Mouse (Mus musculus): Measurements from ENCODE around the gene Invs.
A peak's percentile ranks its signal among the peaks of the same experiment; 100 is the strongest.

Invs gene

DNA sequence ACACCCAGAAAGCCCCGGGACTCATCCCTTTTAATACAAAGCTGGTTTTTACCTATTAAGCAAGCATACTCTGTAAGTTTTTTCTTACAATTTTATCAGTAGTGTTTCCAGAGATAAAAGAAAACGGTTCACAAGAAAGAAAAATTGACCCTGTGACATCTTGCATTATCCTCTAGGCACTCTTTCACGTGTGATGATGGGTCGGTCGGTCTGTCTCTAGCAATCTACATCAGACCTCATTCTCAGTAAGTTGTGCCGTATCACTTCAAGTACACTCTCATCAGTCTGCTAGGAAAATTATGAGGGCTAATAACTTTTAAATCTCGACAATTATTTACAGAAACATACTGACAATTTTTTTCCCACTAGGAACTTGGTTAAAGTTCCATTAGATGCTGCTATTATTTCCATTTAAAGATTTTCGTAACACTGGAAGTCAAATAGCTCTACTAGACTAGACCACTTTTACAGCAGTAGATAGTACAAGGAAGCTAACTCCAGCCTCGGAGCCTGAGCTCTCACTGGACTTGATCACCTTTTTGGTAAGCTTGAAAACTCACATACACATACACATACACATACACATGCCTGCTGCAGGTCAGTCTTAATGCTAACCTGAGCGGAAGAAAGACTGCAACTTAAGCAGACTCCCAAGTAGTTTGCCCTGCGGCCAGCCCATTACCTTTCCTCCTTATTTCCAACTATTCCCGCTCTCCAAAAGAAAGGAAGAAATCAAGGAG is 192.7 kb downstream of the Invs start:
- DNase-seq: no peak

DNA sequence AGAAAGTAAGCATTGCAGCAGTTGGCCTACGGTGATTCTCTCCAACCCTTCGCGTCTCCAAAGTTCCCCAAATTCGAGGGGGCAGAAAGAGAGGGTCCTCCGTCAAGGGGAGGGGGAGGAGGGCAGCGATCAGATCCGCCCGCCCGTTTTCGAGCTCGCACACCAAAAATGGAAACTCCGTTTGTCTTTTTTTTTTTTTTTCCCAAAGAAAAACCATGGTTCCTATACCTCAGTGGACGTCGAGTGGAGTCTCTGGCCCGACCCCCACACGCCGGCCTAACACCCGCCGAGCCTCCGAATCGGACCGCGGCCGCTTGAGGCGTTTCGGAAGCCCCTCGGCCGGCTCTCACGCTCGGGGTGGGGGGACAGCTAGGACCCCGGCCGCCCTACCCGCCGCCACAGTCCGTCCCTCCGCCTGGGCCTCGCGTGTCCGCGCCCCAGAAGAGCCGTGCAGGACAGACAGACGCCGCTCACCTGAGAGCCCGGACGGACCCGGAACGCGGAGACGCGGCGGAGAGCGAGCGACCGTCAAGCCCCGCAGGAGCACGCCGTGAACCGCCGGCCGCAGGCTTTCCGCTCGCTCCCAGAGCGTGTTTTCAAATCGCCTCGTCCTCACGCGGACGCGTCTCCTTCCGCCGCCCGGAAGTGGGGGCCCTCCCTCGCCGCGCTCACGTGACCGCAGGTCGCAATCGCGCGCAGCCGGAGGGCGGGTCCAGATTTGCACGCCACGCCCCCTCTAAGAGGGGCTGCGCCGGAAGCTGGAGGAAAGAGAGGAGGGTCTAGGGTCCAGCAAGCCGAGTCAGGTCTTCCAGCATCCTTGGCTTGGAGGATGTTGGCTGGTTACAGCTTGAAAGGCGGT is 193.5 kb downstream of the Invs start, which contains the start of gene Tex10:
TSS of gene Tex10 (minus strand) at position 668 of the 859 bp plus-strand sequence.
- DNase-seq: peak; percentile 97

DNA sequence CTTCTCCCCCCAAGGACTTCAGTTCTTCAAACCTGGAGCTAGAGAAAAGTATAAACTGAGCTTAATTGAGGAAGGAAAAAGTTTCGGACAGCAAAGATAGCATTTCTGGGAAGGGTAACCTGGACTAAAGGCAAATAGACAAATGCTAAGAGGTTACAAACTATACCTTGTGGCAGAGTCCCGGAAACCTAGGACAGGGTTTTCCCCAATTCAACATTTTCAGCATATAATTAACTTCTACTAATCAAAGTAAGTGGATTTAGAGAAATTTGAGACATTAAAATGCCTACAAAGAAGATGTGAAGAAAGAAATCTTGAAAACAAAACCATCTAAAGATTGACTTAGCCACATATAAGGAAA is 194.1 kb downstream of the Invs start:
- DNase-seq: no peak

DNA sequence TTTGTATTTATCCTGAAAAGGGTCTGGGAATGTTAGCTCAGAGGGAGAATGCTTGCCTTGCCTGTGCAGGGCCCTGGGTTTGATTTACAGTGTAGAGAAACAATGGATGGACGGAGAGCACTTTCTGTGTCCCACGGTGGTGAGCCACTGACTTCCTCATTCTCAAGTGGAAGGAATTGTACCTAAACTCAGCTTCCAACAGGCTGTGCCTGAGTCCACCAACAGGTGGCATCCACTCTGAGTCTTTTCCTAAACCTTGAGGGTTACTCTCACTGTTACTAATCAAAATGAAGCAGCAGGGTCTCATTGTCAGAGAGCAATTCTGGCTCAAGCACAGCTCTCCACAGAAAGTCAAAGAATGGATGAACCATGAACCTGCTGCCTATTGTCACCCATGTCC is 201.7 kb downstream of the Invs start:
- DNase-seq: peak; percentile 38

All from thymus, postnatal 4 days (tissue).